Mouse (Mus musculus) midbrain, embryonic 15.5 days (tissue): ENCODE measurements at regions not wholly inside any gene's neighbourhood (a gene's known extent, or its start where the extent isn't known, plus 50 kb on each side); places are given as distances from the start of the nearest gene placed in this dataset.

Experiments
- ATAC-seq: fragments of 200-750 bp; cut with Nextera tagmentation; replicated peaks from 2 replicates; pipeline ENCODE4 v1.8.0; 2017; ENCODE audit warnings: moderate TSS enrichment
- H3K27ac ChIP-seq: fragments of 300-500 bp; sonication (generic); 2 replicates; pipeline ENCODE4 v1.5.1; 2015; ENCODE audit warnings: mild to moderate bottlenecking, inconsistent platforms
- H3K27me3 ChIP-seq: fragments of 300-500 bp; sonication (generic); replicated peaks from 2 replicates; pipeline ENCODE4 v1.6.1; 2015; ENCODE audit warnings: inconsistent platforms
- H3K36me3 ChIP-seq: fragments of 300-500 bp; sonication (generic); replicated peaks from 2 replicates; pipeline ENCODE4 v1.6.1; 2015; ENCODE audit warnings: inconsistent platforms
- H3K4me1 ChIP-seq: fragments of 300-500 bp; sonication (generic); 2 replicates; pipeline ENCODE4 v1.6.1; 2015; ENCODE audit warnings: inconsistent platforms
- H3K4me2 ChIP-seq: fragments of 300-500 bp; sonication (generic); 2 replicates; pipeline ENCODE4 v1.6.1; 2015; ENCODE audit warnings: inconsistent platforms, mild to moderate bottlenecking, moderate library complexity
- H3K4me3 ChIP-seq: fragments of 300-500 bp; sonication (generic); 2 replicates; pipeline ENCODE4 v1.5.1; 2015; ENCODE audit warnings: mild to moderate bottlenecking, inconsistent platforms
- H3K9ac ChIP-seq: fragments of 300-500 bp; sonication (generic); 2 replicates; pipeline ENCODE4 v1.6.1; 2015; ENCODE audit warnings: mild to moderate bottlenecking, inconsistent platforms
- H3K9me3 ChIP-seq: fragments of 300-500 bp; sonication (generic); 2 replicates; pipeline ENCODE4 v1.6.1; 2016; ENCODE audit warnings: inconsistent platforms
- whole genome bisulfite sequencing: fragments of 180-500 bp; shearing (Covaris S2); methylation state at CpG from one replicate; pipeline ENCODE4 v1.1.7; 2015; ENCODE audit warnings: mixed read lengths; 5-methylcytosine and 5-hydroxymethylcytosine counted together

- WGBS = 99% methylated on average over 3 of the region's 3 CpGs
Observed at GRCm38 (mm10) chr13:44548880-44549279, 180.4 kb upstream of the Jarid2 start.

GRCm38 (mm10) chr13:44553363-44553762 is 175.9 kb upstream of the Jarid2 start:
- Histone ChIP-seq H3K4me1 (no peaks in the 10 kb centered on the region), H3K36me3 (no peaks in the 10 kb centered on the region), H3K9ac (no peak overlapping the region), H3K9me3 (no peaks in the 10 kb centered on the region), H3K27me3 (no peaks in the 10 kb centered on the region), H3K4me2 (no peak overlapping the region), H3K4me3 (no peak overlapping the region), H3K27ac (no peak overlapping the region)
- WGBS = 82% methylated on average over 5 of the region's 5 CpGs
- no peak for ATAC-seq

More at GRCm38 (mm10) chr13:44548880-44549279, 180.4 kb upstream of the Jarid2 start:
- Histone ChIP-seq H3K27me3 (no peaks in the 10 kb centered on the region), H3K27ac (no peak overlapping the region), H3K36me3 (no peaks in the 10 kb centered on the region), H3K4me1 (no peaks in the 10 kb centered on the region), H3K4me2 (no peak overlapping the region), H3K9ac (no peak overlapping the region), H3K4me3 (no peak overlapping the region), H3K9me3 (no peaks in the 10 kb centered on the region)
- no peak for ATAC-seq

- no peak overlapping the region for H3K9ac ChIP-seq
- H3K4me2 ChIP-seq = no peak overlapping the region
- 78% methylated on average over 9 of the region's 9 CpGs for WGBS
- no peaks in the 10 kb centered on the region for H3K9me3 ChIP-seq
- H3K27ac ChIP-seq = no peak overlapping the region
- no peak overlapping the region for H3K4me3 ChIP-seq
- no peaks in the 10 kb centered on the region for H3K36me3 ChIP-seq
- no peaks in the 10 kb centered on the region for H3K27me3 ChIP-seq
- no peak for ATAC-seq
- no peaks in the 10 kb centered on the region for H3K4me1 ChIP-seq
Observed at GRCm38 (mm10) chr13:44554686-44555463, 174.4 kb upstream of the Jarid2 start.

GRCm38 (mm10) chr13:44555979-44556378 is 173.3 kb upstream of the Jarid2 start:
- no peak overlapping the region for H3K27ac ChIP-seq
- H3K4me2 ChIP-seq = no peak overlapping the region
- no peak for ATAC-seq
- WGBS = 74% methylated on average over 6 of the region's 6 CpGs
- H3K9me3 ChIP-seq = no peaks in the 10 kb centered on the region
- H3K36me3 ChIP-seq = no peaks in the 10 kb centered on the region
- H3K4me3 ChIP-seq = no peak overlapping the region
- no peaks in the 10 kb centered on the region for H3K4me1 ChIP-seq
- H3K27me3 ChIP-seq = no peaks in the 10 kb centered on the region
- H3K9ac ChIP-seq = no peak overlapping the region

- H3K4me2 ChIP-seq = no peak overlapping the region
- WGBS = 92% methylated on average over 12 of the region's 12 CpGs
- no peak for ATAC-seq
- no peaks in the 10 kb centered on the region for H3K27me3 ChIP-seq
- H3K9me3 ChIP-seq = no peaks in the 10 kb centered on the region
- no peaks in the 10 kb centered on the region for H3K36me3 ChIP-seq
- no peak overlapping the region for H3K9ac ChIP-seq
- H3K27ac ChIP-seq = no peak overlapping the region
- H3K4me3 ChIP-seq = no peak overlapping the region
- H3K4me1 ChIP-seq = no peaks in the 10 kb centered on the region
Observed at GRCm38 (mm10) chr13:44558051-44558450, 171.2 kb upstream of the Jarid2 start.

- WGBS = 93% methylated on average over 21 of the region's 21 CpGs
- Histone ChIP-seq H3K4me3 (no peak overlapping the region), H3K9me3 (no peaks in the 10 kb centered on the region), H3K9ac (no peak overlapping the region), H3K27me3 (no peaks in the 10 kb centered on the region), H3K4me2 (no peak overlapping the region), H3K27ac (no peak overlapping the region), H3K4me1 (no peaks in the 10 kb centered on the region), H3K36me3 (no peaks in the 10 kb centered on the region)
- ATAC-seq = no peak
Observed at GRCm38 (mm10) chr13:44558491-44559177, 170.6 kb upstream of the Jarid2 start.

GRCm38 (mm10) chr13:44559178-44559565 is 170.1 kb upstream of the Jarid2 start:
- Histone ChIP-seq H3K4me2 (no peak overlapping the region), H3K27ac (no peak overlapping the region), H3K4me1 (no peaks in the 10 kb centered on the region), H3K9me3 (no peaks in the 10 kb centered on the region), H3K36me3 (no peaks in the 10 kb centered on the region), H3K9ac (no peak overlapping the region), H3K27me3 (no peaks in the 10 kb centered on the region), H3K4me3 (no peak overlapping the region)
- WGBS = 96% methylated on average over 6 of the region's 6 CpGs
- ATAC-seq = no peak

GRCm38 (mm10) chr13:44559706-44560105 is 169.6 kb upstream of the Jarid2 start:
- 74% methylated on average over 2 of the region's 2 CpGs for WGBS
- no peaks in the 10 kb centered on the region for H3K27me3 ChIP-seq
- peaks cover 1% of the 10 kb centered on the region for H3K4me1 ChIP-seq

GRCm38 (mm10) chr13:44564705-44565104 is 164.6 kb upstream of the Jarid2 start:
- H3K36me3 ChIP-seq = no peaks in the 10 kb centered on the region
- no peak for ATAC-seq
- H3K9me3 ChIP-seq = no peaks in the 10 kb centered on the region
- no peak overlapping the region for H3K9ac ChIP-seq
- no peak overlapping the region for H3K4me3 ChIP-seq
- WGBS = 23% methylated on average over 11 of the region's 11 CpGs
- no peak overlapping the region for H3K4me2 ChIP-seq
- H3K27me3 ChIP-seq = no peaks in the 10 kb centered on the region
- no peak overlapping the region for H3K27ac ChIP-seq
- H3K4me1 ChIP-seq = peaks cover 4% of the 10 kb centered on the region

More at GRCm38 (mm10) chr13:44559706-44560105, 169.6 kb upstream of the Jarid2 start:
- no peaks in the 10 kb centered on the region for H3K36me3 ChIP-seq
- H3K9me3 ChIP-seq = no peaks in the 10 kb centered on the region
- H3K9ac ChIP-seq = no peak overlapping the region
- ATAC-seq = no peak
- no peak overlapping the region for H3K27ac ChIP-seq
- H3K4me2 ChIP-seq = no peak overlapping the region
- no peak overlapping the region for H3K4me3 ChIP-seq

GRCm38 (mm10) chr13:44567696-44568095 is 161.6 kb upstream of the Jarid2 start:
- Histone ChIP-seq H3K4me3 (no peak overlapping the region), H3K4me1 (peaks cover 4% of the 10 kb centered on the region), H3K36me3 (no peaks in the 10 kb centered on the region), H3K27ac (no peak overlapping the region), H3K9me3 (no peaks in the 10 kb centered on the region), H3K9ac (no peak overlapping the region), H3K27me3 (no peaks in the 10 kb centered on the region), H3K4me2 (no peak overlapping the region)
- WGBS = 77% methylated on average over 2 of the region's 2 CpGs
- no peak for ATAC-seq

GRCm38 (mm10) chr13:44569241-44569778 is 160.0 kb upstream of the Jarid2 start:
- ATAC-seq = no peak
- WGBS = 80% methylated on average over 3 of the region's 3 CpGs
- H3K4me3 ChIP-seq = no peak overlapping the region

GRCm38 (mm10) chr13:44573463-44573862 is 155.8 kb upstream of the Jarid2 start:
- Histone ChIP-seq H3K27ac (no peak overlapping the region), H3K4me3 (no peak overlapping the region), H3K4me2 (no peak overlapping the region), H3K36me3 (no peaks in the 10 kb centered on the region), H3K9ac (no peak overlapping the region), H3K27me3 (no peaks in the 10 kb centered on the region), H3K4me1 (no peaks in the 10 kb centered on the region), H3K9me3 (no peaks in the 10 kb centered on the region)
- ATAC-seq = no peak
- WGBS = 29% methylated on average over 7 of the region's 7 CpGs

More at GRCm38 (mm10) chr13:44569241-44569778, 160.0 kb upstream of the Jarid2 start:
- no peaks in the 10 kb centered on the region for H3K36me3 ChIP-seq
- no peak overlapping the region for H3K27ac ChIP-seq
- no peak overlapping the region for H3K9ac ChIP-seq
- H3K4me2 ChIP-seq = no peak overlapping the region
- H3K27me3 ChIP-seq = no peaks in the 10 kb centered on the region
- H3K9me3 ChIP-seq = no peaks in the 10 kb centered on the region
- peaks cover 4% of the 10 kb centered on the region for H3K4me1 ChIP-seq
